Mouse (Mus musculus): ENCODE data around the gene Zfp975.
"Not testable (repeated sequence)": the region's sequence is repeated elsewhere in the genome, so short reads cannot be mapped to it uniquely, and the experiment has no call there.

The Zfp975 gene

DNA sequence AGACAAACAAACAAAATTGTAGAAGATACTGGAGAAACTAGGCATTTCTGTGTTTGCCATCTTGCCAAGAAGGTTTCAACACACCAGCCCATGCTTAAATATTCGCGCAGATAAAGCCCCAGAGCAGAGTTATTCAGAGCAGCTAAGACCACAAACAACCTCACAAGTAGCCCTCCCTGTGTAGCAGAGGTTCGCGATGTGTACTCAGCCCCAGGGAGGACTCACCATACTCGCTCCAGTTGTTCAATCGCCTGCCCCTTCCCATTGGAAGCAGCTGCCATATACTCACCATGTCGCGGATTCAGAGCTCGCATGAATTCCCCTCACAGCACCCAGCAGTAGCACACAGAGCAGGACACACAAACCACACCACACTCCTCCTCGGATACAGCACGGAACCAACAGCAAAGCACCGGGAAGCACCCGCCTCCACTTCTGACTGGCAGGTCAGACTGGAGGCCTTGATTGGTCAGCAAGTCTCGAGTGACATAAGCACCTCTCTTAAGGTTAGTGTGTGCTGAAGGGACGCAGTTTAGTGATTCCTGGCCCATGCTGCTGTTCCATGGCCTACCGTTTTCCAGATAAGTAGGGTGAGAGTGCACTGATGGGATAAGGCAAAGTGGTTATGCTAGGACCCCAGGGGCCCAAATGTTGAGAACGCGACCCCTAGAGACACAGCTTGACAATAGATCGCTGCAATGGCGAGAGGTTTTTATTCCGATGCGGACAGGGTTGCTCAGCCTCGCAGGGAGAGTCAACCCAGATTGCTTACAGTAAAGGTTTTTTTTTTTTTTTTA lies at the start of gene Zfp975:
Gene Zfp975 (minus strand): TSS at position 381 of the 797 bp plus-strand sequence.
- DNase-seq = peak; percentile 67

DNA sequence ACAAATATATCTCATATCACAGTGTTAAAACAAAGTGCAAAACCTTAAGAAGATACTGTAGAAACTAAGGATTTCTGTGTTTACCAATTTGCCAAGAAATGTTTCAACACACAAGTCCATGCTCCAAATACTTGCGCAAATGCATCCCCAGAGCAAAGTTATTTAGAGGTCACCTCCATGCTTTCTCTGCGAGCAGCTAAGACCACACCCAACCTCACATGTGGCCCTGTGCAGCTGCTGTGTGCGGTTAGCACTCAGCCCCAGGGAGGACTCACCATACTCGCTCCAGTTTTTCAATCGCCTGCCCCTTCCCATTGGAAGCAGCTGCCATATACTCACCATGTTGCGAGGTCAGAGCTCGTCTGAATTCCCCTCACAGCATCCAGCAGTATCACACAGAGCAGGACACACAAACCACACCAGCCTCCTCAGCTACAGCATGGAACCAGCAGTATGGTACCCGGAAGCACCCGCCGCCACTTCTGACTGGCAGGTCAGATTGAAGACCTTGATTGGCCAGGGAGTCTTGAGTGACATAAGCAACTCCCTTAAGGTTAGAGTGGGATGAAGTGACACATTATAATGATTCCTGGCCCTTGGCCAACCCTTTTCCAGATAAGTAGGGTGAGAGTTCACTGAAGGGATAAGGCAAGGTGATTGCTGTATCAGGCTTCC lies 46.1 kb upstream of the Zfp975 start:
- no peak for DNase-seq

DNA sequence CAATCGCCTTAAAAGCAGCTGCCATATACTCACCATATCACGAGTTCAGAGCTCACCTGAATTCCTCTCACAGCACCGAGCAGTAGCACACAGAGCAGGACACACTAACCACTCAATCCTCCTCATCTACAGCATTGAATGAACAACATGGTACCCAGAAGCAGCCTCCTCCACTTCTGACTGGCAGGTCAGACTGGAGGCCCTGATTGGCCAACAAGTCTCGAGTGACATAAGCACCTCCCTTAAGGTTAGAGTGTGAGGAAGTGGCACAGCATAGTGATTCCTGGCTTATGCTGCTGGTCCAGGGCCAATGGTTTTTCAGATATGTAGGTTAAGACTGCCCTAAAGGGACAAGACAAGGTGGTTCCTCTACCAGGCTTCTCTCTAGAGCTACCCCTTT lies 34.4 kb upstream of the Zfp975 start, which contains the start of gene Gm17067:
Gene Gm17067 (minus strand): TSS at position 101 of the 400 bp plus-strand sequence.
- not testable (repeated sequence) for DNase-seq

DNA sequence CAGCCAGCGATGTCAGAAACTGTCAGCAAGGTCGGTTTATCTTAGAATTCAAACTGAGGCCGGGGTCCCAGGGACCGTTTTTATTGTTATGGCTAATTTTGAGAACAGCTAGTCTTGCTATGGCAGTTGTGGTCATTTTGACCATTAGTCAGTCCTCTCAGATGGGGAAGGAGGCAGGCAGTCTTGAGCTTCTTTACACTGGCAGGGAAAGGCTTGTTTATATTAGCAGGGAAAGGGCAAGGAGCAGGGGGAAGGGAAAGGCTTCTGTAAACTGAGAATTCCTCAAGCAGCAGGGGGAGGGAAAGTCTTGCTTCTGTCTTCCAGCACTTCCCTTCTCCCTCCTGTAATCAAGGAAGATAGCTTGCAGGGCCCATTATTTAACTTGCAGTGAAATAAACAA lies 709 bp upstream of the Zfp975 start:
- DNase-seq = not testable (repeated sequence)

DNA sequence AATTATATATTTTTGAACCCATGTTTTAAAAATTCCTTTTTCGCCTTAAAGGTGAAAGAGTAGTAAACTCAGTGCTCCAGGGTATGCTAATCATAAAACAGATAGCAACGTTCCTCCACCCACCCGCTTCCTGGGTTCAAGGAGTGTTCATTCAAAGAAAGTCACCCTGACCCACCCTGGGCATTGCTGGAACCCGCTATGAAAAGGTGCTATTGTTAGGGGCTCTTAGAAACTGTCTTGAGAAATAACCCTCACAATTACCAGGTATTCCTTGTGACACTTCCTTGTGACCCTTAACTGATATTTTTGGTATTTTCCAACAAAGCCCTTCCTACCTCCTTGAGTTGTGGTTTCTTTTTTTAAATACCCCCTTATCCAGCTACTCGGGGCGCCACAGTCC lies 12.5 kb downstream of the Zfp975 start:
- not testable (repeated sequence) for DNase-seq

DNA sequence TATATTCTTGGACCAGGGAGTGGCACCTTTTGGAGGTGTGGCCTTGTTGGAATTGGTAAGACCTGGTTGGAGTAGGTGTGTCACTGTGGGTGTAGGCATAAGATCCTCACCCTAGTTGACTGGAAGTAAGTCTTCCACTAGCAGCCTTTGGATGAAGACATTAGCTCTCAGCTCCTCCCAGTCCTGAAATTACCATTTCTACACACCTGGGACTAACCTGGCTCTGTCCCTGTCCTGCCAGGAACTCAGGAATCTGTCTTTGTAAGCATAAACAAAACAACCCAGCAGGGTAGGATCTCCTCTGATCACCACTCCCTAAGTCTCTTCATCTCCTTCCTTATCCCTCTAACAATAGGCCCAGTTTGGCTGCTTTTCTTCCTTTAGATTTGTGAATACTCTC lies 12.9 kb downstream of the Zfp975 start:
- DNase-seq = not testable (repeated sequence)

DNA sequence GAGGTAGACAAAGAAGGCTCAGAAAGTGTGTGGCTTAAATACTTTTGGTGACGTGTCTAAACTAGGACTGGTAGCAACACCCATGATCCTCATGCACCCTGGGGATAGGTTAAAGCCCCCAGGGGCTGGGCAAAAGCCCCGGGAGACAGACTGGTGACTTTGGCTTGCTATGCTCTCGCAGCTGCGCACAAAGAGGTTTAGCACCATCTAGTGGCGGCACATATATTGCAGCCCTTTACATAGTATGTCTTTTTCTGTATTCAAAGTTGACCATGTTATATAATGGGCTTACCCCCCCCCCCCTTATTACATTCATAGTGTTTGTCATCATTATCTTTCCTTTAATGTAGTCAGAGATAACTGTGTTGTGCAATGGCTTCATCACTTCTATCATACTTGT lies 32.4 kb downstream of the Zfp975 start:
- DNase-seq = peak; percentile 47

DNA sequence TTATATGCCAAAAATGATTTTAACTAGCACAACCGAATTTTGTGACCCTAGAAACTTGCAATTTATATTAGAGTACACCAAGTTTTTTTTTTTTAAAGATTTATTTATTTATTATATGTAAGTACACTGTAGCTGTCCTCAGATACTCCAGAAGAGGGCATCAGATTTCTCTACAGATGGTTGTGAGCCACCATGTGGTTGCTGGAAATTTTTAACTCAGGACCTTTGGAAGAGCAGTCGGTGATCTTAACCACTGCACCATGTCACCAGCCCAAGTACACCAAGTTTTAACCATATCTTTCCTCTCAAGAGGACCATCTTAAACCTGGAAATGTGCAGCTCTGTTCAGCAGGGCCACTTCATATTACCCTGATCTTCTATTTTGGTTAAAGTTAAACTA lies 37.3 kb downstream of the Zfp975 start:
- DNase-seq = not testable (repeated sequence)

DNA sequence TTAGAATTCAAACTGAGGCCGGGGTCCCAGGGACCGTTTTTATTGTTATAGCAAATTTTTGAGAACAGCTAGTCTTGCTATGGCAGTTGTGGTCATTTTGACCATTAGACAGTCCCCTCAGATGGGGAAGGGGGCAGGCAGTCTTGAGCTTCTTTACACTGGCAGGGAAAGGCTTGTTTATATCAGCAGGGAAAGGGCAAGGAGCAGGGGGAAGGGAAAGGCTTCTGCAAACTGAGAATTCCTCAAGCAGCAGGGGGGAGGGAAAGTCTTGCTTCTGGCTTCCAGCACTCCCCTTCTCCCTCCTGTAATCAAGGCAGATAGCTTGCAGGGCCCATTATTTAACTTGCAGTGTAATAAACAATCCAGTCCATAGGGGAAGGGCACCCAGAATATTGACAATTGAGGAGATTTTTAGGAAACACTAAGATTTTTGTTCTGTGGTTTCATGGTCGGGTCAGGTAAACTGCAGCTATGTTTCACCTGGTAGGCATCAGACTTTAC lies 49.4 kb downstream of the Zfp975 start:
- not testable (repeated sequence) for DNase-seq

DNA sequence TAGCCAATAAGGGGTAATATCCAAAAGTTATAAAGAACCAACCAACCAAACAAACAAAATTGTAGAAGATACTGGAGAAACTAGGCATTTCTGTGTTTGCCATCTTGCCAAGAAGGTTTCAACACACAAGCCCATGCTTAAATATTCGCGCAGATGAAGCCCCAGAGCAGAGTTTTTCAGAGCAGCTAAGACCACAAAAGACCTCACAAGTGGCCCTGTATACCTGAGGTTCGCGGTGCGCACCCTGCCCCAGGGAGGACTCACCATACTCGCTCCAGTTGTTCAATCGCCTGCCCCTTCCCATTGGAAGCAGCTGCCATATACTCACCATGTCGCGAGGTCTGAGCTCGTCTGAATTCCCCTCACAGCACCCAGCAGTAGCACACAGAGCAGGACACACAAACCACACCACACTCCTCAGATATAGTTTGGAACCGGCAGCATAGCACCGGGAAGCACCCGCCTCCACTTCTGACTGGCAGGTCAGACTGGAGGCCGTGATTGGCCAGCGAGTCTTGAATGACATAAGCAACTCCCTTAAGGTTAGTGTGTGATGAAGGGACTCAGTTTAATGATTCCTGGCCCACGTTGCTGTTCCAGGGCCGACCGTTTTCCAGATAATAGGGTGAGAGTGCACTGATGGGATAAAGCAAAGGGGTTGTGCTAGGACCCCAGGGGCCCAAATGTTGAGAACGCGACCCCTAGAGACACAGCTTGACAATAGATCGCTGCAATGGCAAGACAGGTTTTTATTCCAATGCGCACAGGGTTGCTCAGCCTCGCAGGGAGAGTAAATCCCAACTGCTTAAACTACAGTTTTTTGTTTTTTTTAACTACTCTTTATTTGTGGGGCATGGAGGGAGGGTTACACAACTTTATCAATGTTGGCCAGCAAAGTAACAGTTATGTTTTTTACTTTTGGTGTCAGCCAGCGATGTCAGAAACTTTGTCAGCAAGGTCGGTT lies 50.1 kb downstream of the Zfp975 start, which contains the start of gene Zfp976:
Gene Zfp976 (minus strand): TSS at position 437 of the 964 bp plus-strand sequence.
- peak; percentile 48 for DNase-seq

DNA sequence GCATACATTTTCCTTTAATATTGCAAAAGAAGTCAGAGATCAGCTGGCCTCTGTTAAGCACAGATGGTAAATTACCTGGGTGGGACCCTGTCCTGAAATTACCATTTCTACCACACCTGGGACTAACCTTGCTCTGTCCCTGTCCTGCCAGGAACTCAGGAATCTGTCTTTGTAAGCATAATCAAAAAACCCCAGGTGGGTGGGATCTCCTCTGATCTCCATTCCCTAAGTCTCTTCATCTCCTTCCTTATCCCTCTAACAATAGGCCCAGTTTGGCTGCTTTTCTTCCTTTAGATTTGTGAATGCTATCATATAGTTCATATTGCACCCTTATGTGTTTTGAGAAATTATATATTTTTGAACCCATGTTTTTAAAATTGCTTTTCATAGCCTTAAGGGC lies 61.5 kb downstream of the Zfp975 start:
- DNase-seq = not testable (repeated sequence)

Data from thymus, postnatal 4 days (tissue).